Mouse (Mus musculus) heart, postnatal 0 days (tissue): ENCODE data around the gene Pigo.

Source experiments
- CTCF ChIP-seq: IDR thresholded peaks from 2 replicates; pipeline ENCODE4 v1.5.1; 2016; ENCODE audit warnings: antibody characterized with exemption, control low read depth, low read depth
- EP300 ChIP-seq: IDR thresholded peaks from 2 replicates; pipeline ENCODE4 v1.6.1; 2016; ENCODE audit warnings: antibody characterized with exemption, low read depth

DNA sequence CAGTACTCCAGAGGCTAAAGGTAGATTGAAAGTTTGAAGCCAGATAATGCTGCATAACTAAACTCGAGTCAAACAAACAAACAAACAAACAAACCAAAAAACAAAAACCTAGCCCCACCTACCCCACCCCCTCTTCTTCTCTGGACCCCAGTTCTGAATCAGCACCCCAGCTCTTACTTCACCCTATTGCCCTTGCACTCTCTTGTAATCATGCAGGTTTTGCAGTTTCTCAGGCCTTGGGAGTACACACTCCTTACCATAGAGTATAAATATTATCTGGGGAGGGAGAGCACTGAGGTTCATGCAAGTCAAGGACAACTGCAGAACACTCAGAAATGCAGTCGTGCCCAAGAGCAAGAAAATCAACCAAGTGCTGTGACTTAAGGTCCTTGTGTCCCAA is 24.3 kb downstream of the Pigo start:
- TF ChIP-seq CTCF (no peak), EP300 (no peak)
